Mouse (Mus musculus) liver, embryonic 14.5 days (tissue): ENCODE results near the gene Tpst2.

Experiments used
- CTCF ChIP-seq: IDR thresholded peaks from 2 replicates; pipeline ENCODE4 v1.5.1; 2016; ENCODE audit warnings: antibody characterized with exemption, low read depth, control low read depth
- EP300 ChIP-seq: IDR thresholded peaks from 2 replicates; pipeline ENCODE4 v1.6.1; 2016; ENCODE audit warnings: antibody characterized with exemption, low read depth

GRCm38 (mm10) chr5:112346211-112346965 is 69.9 kb downstream of the Tpst2 start:
- TF ChIP-seq CTCF = 0 out of 2 replicates have a peak, but pooled peaks have one; percentile 7
- TF ChIP-seq EP300 = no peak
